Mouse (Mus musculus): ENCODE results near the gene Smco2. TPM values are rescaled to one million over a fixed set of nuclear protein-coding genes. Genes with fewer than 3 reads are reported as not detected.
A peak's percentile ranks its signal among the peaks of the same experiment; 100 is the strongest.

Gene Smco2
- polyA plus RNA-seq, 1 experiment from 2014 or later: not detected

DNA sequence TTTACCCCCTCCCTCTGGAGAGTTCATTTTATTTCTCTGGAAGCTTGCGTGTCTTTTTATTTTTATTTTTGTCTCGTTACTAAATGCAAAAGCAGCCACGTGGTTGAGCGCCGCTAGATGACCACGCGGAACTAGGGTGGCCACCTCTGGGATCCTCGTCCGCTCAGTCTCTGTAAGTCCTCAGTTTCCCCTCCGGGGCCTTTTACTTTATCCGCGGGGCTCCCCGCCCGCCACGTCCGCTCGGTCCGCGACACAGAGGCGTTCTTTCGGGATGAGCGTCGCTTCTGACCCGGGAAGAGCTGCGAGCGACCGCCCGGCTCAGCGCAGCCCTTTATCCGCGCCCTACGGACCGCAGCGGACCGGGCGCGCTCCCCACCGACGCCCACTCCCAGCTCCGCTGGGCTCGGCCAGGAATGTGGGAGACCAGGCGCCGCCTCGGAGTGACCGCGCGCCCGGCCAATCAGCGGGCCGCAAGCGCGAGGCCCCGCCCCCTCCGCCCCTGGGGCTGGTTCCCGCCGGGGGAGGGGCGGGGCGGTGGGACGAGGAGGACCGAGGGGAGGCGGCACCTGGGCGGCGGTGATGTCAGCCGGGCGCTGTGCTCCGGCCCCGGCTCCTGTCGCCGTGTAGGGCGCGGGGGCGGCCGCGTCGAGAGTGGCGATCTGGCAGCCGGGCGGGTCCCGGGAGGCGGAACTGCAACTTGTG, 38.2 kb downstream of the Smco2 start, which contains the start of gene Ppfibp1:
Gene Ppfibp1 (plus strand): TSS at position 530 of the 702 bp plus-strand sequence.
- Histone ChIP-seq H3K27me3 (no peaks in the 10 kb centered on the region), H3K4me1 (peaks cover 52% of the 10 kb centered on the region)
- under 1% methylated on average over 70 of the region's 80 CpGs for WGBS

DNA sequence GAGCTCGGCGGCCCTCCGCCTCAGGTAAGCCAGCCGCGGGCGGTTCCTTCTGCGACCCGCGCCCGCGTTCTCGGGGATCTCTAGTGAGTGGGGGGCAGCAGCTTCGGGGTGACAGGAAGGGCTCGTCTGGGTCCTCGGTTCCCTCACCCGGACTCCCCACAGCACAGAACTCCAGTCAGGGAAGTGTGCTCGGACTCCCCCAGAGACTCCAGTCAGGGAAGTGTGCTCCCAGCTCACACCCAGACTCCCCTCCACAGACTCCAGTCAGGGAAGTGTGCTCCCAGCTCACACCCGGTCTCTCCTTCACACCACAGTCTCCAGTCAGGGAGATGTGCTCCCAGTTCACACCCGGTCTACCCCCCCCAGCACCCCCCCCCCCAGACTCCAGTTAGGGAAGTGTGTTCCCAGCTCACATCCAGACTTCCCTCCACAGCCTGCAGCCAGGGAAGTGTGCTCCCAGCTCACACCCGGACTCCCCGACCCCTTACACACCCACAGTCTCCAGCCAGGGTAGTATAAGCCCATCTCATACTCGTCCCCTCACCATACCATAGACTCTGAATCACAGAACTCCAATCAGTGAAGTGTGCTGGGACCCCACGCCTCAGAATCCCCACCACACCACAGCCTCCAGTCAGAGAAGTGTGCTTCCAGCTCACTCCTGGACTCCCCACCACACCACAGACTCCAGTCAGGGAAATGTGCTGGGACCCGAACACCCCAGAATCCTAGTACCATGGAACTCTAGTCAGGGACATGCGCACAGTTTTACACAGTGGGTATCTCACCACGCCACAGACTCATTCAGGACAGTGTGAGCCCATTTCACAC, 39.0 kb downstream of the Smco2 start:
- peak; percentile 75 for ATAC-seq (replicated peaks; ENCODE audit: low FRiP score)
- Histone ChIP-seq H3K4me2 (peak overlapping the region; percentile 80), H3K27ac (peak overlapping the region; percentile 83), H3K27me3 (no peaks in the 10 kb centered on the region), H3K9me3 (replicated peaks) (no peaks in the 10 kb centered on the region), H3K36me3 (no peaks in the 10 kb centered on the region; the same call in 1 of the 2 replicates), H3K4me3 (replicated peaks) (peak overlapping the region; percentile 94), H3K9ac (peak overlapping the region; percentile 94), H3K4me1 (peaks cover 54% of the 10 kb centered on the region)
- WGBS: 7% methylated on average over 26 of the region's 26 CpGs

More for the DNA sequence above, 38.2 kb downstream of the Smco2 start, which contains the start of gene Ppfibp1:
- Histone ChIP-seq H3K36me3 (no peaks in the 10 kb centered on the region), H3K27ac (peak within 1 kb of the TSS; percentile 83), H3K4me3 (replicated peaks) (peak within 1 kb of the TSS; percentile 94), H3K9ac (peak within 1 kb of the TSS; percentile 94), H3K4me2 (peak within 1 kb of the TSS; percentile 80), H3K9me3 (replicated peaks) (no peaks in the 10 kb centered on the region)
- ATAC-seq (replicated peaks; ENCODE audit: low FRiP score): peak; percentile 96

DNA sequence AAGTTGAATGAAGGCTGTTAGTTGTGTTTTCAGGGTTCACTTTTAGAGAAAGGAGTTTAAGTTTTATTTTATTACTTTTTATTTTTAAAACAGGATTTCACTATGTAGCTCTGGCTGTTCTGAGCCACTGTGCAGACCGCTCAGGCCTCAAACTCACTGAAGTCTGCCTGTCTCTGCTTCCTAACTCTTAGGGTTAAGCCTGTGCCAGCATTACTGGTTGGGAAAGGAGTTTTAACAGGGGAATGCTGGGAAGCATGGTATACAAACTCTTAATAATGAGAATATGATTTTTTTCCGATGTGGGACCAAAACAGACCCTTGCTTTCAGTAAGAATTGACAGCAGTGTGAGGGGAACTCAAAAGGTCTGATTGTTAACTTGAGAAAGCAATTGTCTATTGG, 40.3 kb downstream of the Smco2 start:
- WGBS: 51% methylated on average over 2 of the region's 2 CpGs
- no peaks in the 10 kb centered on the region for H3K27me3 ChIP-seq
- peak overlapping the region; percentile 27; the same call in 1 of the 2 replicates for H3K9ac ChIP-seq
- H3K9me3 ChIP-seq (replicated peaks): no peaks in the 10 kb centered on the region
- H3K27ac ChIP-seq: peak overlapping the region; percentile 75
- H3K4me3 ChIP-seq (replicated peaks): peak overlapping the region; percentile 25
- no peak for ATAC-seq (replicated peaks; ENCODE audit: low FRiP score)
- peak overlapping the region; percentile 80 for H3K4me2 ChIP-seq
- no peaks in the 10 kb centered on the region; the same call in 1 of the 2 replicates for H3K36me3 ChIP-seq
- H3K4me1 ChIP-seq: peaks cover 48% of the 10 kb centered on the region

DNA sequence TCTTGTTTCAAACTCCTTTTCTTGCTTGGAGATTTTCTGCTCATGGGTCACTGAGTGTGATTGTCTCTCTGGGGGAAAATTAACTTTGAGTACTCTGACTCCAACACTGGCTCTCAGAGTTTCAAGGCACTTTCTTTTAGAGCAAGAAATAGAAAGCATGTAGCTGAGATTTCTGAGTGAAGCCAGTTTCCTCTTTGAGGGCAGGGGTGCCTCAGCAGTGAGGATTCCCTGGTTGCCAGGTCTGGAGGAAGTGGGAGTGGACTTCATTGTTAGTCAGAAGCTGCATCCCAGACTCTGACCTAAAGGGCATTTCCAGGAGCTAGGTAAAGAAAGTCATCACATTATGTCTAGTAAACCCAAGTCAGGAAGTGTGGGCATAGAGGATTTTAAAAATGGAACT, 40.7 kb downstream of the Smco2 start:
- no peaks in the 10 kb centered on the region for H3K9me3 ChIP-seq (replicated peaks)
- peak overlapping the region; percentile 75 for H3K27ac ChIP-seq
- no peak for ATAC-seq (replicated peaks; ENCODE audit: low FRiP score)
- peak overlapping the region; percentile 80 for H3K4me2 ChIP-seq
- H3K4me3 ChIP-seq (replicated peaks): peak overlapping the region; percentile 25
- H3K36me3 ChIP-seq: no peaks in the 10 kb centered on the region; the same call in 1 of the 2 replicates
- H3K27me3 ChIP-seq: no peaks in the 10 kb centered on the region
- H3K9ac ChIP-seq: peak overlapping the region; percentile 27; the same call in 1 of the 2 replicates
- H3K4me1 ChIP-seq: peaks cover 44% of the 10 kb centered on the region

DNA sequence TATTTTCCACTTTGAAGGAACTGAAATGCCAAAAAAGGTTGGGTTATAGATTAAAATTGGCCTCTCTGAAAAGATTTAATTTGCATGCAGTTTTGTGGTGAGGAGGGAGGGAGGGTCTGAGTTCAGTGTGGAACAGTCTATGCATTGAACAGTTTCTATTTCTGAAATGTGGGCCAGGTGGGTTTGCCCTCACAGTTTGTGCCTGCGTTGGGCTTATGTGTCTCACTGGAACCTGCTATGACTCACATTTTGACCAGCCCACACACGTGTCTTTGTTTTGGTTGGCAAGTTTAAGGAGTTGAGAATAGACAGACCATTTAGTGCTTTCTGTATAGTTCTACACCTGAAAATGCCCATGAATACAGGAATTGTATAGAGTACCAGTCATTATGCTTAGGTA, 44.0 kb downstream of the Smco2 start:
- 47% methylated on average over 2 of the region's 2 CpGs for WGBS
- Histone ChIP-seq H3K4me1 (peaks cover 44% of the 10 kb centered on the region), H3K36me3 (no peaks in the 10 kb centered on the region; the same call in 1 of the 2 replicates), H3K27ac (no peak overlapping the region), H3K9ac (no peak overlapping the region), H3K9me3 (replicated peaks) (no peaks in the 10 kb centered on the region), H3K27me3 (no peaks in the 10 kb centered on the region), H3K4me3 (replicated peaks) (no peak overlapping the region), H3K4me2 (no peak overlapping the region)
- ATAC-seq (replicated peaks; ENCODE audit: low FRiP score): no peak

DNA sequence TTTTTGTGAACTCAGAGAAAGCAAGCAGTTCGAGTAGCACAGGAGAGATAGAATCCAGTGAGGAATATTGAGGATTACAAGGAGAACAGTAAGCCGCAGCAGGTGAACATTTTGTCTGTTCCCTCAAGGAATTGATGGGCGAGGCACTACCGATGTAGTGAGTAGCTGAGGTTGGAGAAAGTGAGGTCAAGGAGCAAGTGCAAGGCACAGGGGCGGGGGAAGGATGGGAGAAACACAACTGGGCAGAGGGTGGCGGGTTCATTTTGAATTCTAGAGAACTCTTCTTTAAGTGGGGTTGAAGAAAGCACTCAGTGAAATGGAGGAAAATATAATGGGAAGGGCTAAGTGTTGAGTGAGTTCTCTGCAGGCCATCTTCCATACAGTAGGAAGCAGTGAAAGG, 48.8 kb downstream of the Smco2 start:
- 74% methylated on average over 6 of the region's 6 CpGs for WGBS
- ATAC-seq (replicated peaks; ENCODE audit: low FRiP score): no peak; the same call in 1 of the 2 replicates

DNA sequence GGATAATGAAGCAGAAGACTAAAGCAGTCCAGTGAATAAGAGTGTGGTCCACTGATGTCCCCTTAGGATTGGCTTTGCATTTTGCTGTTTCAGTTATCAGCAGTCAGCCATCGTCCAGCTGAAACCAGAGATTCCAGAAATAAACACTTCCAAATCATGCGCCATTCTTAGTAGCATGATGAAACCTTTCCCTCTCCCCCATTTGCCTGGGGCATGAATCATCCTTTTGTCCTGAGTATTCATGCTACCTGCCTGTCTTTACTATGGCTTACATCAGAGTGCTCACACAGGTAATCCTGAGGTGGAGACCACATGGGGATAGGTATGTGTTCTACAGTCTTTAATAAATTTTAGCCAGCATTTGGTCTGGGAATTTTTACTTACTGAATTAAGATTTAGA, 49.7 kb downstream of the Smco2 start:
- ATAC-seq (replicated peaks; ENCODE audit: low FRiP score): no peak
- H3K4me2 ChIP-seq: no peak overlapping the region
- H3K27me3 ChIP-seq: no peaks in the 10 kb centered on the region
- H3K27ac ChIP-seq: no peak overlapping the region
- H3K4me3 ChIP-seq (replicated peaks): no peak overlapping the region
- H3K4me1 ChIP-seq: peaks cover 21% of the 10 kb centered on the region
- H3K9me3 ChIP-seq (replicated peaks): no peaks in the 10 kb centered on the region
- 47% methylated on average over 2 of the region's 2 CpGs for WGBS
- H3K36me3 ChIP-seq: peaks cover 9% of the 10 kb centered on the region; the same call in 1 of the 2 replicates
- H3K9ac ChIP-seq: no peak overlapping the region

More for the DNA sequence above, 48.8 kb downstream of the Smco2 start:
- Histone ChIP-seq H3K27ac (peak overlapping the region; percentile 63), H3K4me1 (peaks cover 26% of the 10 kb centered on the region), H3K36me3 (peaks cover 9% of the 10 kb centered on the region; the same call in 1 of the 2 replicates), H3K9ac (no peak overlapping the region), H3K9me3 (replicated peaks) (no peaks in the 10 kb centered on the region), H3K4me2 (no peak overlapping the region), H3K4me3 (replicated peaks) (no peak overlapping the region), H3K27me3 (no peaks in the 10 kb centered on the region)

DNA sequence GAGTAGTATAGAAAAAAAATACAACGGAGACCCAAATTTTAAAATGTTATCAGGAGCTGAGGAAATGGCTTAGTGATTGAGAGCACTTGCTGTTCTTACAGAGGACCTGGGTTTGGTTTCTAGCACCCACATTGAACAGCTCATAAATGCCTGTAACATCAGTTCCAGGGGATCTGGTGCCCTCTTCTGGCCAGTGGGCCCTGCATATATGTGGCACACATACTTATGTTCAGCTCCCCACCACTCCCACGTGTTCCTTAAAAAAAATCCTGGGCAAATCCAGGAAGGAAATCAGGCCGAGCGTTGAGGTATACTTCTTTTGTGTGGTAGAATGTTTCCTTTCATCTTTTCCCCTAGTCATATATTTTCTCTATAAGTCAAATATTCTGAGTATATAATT, 52.0 kb downstream of the Smco2 start:
- H3K9ac ChIP-seq: no peak overlapping the region
- H3K4me2 ChIP-seq: no peak overlapping the region
- WGBS: 88% methylated on average over 4 of the region's 4 CpGs
- peaks cover 34% of the 10 kb centered on the region for H3K4me1 ChIP-seq
- peaks cover 9% of the 10 kb centered on the region; the same call in 1 of the 2 replicates for H3K36me3 ChIP-seq
- H3K4me3 ChIP-seq (replicated peaks): no peak overlapping the region
- H3K27ac ChIP-seq: no peak overlapping the region
- no peak for ATAC-seq (replicated peaks; ENCODE audit: low FRiP score)
- no peaks in the 10 kb centered on the region for H3K27me3 ChIP-seq
- no peaks in the 10 kb centered on the region for H3K9me3 ChIP-seq (replicated peaks)

DNA sequence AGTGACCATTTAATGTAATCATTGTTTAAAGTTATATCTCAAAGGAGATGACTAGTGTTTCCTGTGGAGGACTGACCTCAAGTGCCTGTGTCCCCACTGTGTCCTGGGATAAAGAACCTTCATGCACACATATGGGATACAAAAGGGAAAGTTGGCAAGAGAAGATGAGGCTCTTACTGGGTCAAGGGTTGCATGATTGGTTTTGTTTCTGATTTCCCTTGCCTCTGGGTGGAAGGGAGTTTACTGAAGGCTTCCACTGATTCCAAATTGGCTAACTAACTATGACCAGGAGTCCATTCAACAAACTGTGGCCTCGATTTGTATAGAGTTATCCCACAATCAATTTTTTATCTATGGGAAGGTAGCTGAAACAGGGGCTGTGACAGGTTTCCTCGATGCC, 53.7 kb downstream of the Smco2 start:
- Histone ChIP-seq H3K27ac (no peak overlapping the region), H3K9me3 (replicated peaks) (no peaks in the 10 kb centered on the region), H3K4me2 (no peak overlapping the region), H3K27me3 (no peaks in the 10 kb centered on the region), H3K4me3 (replicated peaks) (no peak overlapping the region), H3K9ac (no peak overlapping the region), H3K4me1 (peaks cover 38% of the 10 kb centered on the region), H3K36me3 (peaks cover 9% of the 10 kb centered on the region; the same call in 1 of the 2 replicates)
- ATAC-seq (replicated peaks; ENCODE audit: low FRiP score): no peak
- WGBS: 75% methylated on average over 2 of the region's 2 CpGs

DNA sequence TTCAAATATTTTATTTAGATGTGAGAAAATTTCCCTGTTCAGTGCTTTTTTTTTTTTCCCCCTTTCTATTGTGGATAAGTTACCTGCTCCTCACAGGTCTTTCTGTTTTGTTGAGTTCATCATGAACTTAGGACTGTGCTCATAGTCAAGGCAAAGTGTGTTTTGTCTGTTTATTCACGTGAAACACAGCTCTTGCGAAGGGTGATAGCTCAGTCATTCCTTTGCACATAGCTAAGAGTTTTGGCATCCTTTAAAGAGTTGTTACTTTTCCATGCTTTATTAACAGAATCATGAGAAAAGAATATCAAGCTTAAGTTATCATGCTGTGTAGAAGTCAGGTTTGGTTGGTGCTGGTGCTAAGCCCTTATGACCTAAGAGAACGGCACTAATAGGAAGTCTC, 54.8 kb downstream of the Smco2 start:
- no peak overlapping the region for H3K4me3 ChIP-seq (replicated peaks)
- H3K36me3 ChIP-seq: peaks cover 9% of the 10 kb centered on the region; the same call in 1 of the 2 replicates
- peaks cover 29% of the 10 kb centered on the region for H3K4me1 ChIP-seq
- ATAC-seq (replicated peaks; ENCODE audit: low FRiP score): no peak
- 75% methylated on average over 3 of the region's 3 CpGs for whole genome bisulfite sequencing
- H3K4me2 ChIP-seq: no peak overlapping the region
- no peak overlapping the region for H3K27ac ChIP-seq
- H3K9ac ChIP-seq: no peak overlapping the region
- H3K9me3 ChIP-seq (replicated peaks): no peaks in the 10 kb centered on the region
- H3K27me3 ChIP-seq: no peaks in the 10 kb centered on the region

DNA sequence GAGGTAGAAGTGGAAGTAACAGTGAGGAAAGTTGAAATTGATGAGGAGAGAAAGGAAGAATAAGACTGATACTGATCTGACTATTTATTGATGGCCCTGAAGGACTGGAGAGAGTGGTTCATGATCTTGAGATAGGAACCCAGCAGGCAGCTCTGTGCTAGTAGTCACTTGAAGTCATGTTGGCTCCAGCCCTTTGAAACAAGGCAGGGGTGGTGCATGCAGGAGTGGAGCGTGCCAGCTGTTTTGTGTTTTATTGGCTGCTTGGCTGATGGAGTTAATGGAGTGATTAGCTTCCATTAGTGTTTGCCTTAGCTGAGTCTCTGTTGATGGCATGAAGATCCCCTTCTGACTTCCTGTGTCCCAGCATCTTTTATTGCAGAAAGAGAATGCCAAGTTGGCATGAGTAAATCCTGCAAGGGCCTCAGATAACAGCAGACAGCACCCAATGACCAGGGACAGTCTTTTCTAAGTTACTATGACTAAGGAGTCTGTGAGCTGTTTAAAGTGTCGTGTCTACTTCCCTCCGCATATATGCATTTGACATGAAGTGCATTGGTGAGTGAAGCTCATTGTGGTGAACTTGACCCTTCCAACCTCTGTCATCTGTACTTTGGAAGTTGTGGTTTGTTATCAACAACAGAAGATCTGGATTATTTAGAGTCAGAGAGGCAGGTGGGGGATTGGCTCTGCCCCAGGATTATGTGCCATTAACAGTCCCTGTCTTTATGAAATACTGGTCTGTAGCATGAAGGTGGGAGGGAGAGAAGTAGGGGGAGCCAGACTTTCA, 56.3 kb downstream of the Smco2 start:
- H3K4me2 ChIP-seq: no peak overlapping the region
- H3K9me3 ChIP-seq (replicated peaks): no peaks in the 10 kb centered on the region
- no peak overlapping the region for H3K4me3 ChIP-seq (replicated peaks)
- H3K9ac ChIP-seq: no peak overlapping the region
- H3K36me3 ChIP-seq: peaks cover 9% of the 10 kb centered on the region; the same call in 1 of the 2 replicates
- 48% methylated on average over 3 of the region's 3 CpGs for WGBS
- no peaks in the 10 kb centered on the region for H3K27me3 ChIP-seq
- ATAC-seq (replicated peaks; ENCODE audit: low FRiP score): no peak
- H3K27ac ChIP-seq: no peak overlapping the region
- H3K4me1 ChIP-seq: peaks cover 34% of the 10 kb centered on the region
